Mouse (Mus musculus) layer of hippocampus, postnatal 25 days (tissue): ENCODE measurements around the gene Kcp. TPM values are rescaled to one million over a fixed set of nuclear protein-coding genes. Genes with fewer than 3 reads are reported as not detected.

Source experiments
- DNase-seq, 2 experiments: peaks; one replicate each; pipeline ENCODE4 v3.0.0; 2022; ENCODE audit warnings: mixed read lengths in 2 of 2, low spot score in 1 of 2; ENCODE audit errors: extremely low spot score in 1 of 2
- total RNA-seq, 2 experiments: library from RNA; stranded (reverse); gene quantifications; 2 replicates each; pipeline ENCODE4 v1.2.3; 2021

Kcp gene
- 1 to 10 TPM; 2.1 to 3.0 TPM for total RNA-seq

DNA sequence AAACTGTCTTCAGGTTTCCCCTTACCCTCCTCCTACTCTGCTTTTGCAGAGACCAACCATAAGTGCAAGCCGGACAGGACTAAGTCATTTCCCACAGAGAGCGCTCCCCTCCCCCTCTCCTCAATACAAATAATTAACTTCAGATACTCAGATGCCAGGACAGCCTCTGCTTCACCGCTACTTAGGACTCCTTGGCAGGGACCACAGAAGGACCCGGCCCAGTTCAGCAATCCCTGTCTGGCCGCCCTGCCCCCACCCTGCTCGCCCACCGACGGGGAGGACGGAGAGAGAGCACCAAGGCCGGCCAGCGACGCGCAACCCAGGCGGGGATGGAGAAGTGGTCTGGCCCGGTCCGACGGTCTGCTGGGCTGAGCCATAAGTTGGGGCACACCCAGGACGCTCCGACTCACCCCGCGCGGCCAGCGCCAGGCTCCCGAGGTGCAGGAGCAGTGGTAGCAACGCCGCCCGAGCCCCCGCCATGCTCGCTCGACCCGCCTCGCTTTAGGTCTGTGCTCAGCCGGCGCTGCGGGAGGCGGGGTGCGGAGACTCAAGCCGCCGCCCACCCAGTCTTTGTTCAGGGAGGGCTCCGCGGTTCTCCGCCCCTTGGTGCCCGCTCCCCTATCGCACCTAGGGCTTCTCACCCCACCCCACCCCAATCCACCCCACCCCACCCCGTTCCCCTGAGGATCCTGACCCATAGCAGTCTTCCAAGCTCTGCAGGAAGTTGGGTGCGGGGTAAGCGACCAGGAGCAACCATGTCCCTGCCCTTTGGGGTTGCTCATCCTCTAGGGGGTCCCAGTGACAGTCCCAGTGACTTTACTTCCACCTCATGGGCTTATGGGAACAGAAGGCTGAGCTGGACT lies at the start of gene Kcp:
Gene Kcp, minus strand, starts transcription at position 506 of the 863 bp plus-strand sequence.
- DNase-seq = no peak

GRCm38 (mm10) chr6:29557112-29557511 lies 49.4 kb upstream of the Kcp start:
- no peak for DNase-seq

DNA sequence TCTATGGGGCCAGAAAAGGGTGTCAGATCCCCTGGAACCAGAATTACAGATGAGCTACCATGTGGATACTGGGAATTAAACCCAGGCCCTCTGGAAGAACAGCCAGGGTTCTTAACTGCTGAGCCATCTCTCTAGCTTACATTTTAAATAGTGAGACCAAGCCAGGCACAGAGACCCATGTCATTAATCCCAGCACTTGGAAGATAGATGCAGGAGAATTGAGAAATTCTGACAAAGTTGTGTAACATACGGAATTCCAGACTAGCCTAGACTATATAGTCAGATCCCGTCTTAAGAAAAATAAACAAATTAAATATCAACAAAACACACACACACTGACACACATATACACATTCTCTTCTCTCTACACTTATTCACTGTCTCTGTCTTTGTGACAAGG lies 44.8 kb upstream of the Kcp start:
- no peak for DNase-seq

- no peak for DNase-seq
Observed at GRCm38 (mm10) chr6:29548086-29548485, 40.3 kb upstream of the Kcp start.

- no peak for DNase-seq
Observed at GRCm38 (mm10) chr6:29547582-29547981, 39.8 kb upstream of the Kcp start.

GRCm38 (mm10) chr6:29545611-29546010 lies 37.9 kb upstream of the Kcp start:
- no peak for DNase-seq

- no peak for DNase-seq
Observed at GRCm38 (mm10) chr6:29540956-29541355, 33.2 kb upstream of the Kcp start.

- DNase-seq = no peak
Observed at GRCm38 (mm10) chr6:29540223-29540622, 32.5 kb upstream of the Kcp start.

DNA sequence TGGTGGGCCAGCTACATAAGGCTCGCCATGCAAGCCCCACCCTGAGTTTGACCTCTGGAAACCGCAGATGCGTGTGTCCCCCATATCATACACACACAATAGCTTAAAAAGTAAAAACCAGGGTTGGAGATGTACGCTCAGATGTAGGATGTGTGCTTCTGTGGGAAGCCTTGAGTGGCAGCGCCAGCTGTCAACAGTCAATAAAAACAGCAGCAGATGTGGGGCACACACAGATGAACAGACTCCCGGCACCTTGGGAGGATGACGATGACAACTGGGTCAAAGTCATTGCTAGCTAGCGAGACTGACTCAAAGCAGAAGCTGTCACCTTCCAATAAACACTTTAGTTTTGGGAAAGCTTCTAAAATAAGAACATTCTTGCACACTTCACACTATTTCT lies 31.8 kb upstream of the Kcp start:
- no peak for DNase-seq

GRCm38 (mm10) chr6:29537221-29537620 lies 29.5 kb upstream of the Kcp start:
- no peak for DNase-seq

GRCm38 (mm10) chr6:29536651-29537193 lies 29.0 kb upstream of the Kcp start:
- no peak for DNase-seq

DNA sequence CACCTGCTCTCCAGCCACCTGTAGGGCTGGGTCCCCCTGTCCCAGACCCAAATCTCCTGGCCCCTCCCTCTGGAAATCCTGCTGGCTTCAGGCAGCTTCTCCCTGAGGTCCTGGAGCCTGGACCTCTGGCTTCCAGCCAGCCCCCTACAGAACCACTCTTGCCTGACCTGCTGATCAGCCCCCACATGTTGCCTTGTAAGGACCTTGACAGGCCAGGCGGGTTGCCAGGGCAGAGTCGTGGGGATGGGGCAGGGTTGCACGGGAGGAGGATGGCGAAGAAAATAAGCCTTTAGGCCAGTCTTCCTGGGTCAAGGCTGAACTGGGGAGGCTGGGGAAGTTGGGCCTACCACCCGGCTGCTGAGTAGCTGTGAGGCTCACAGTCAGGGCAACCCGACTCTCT lies 27.6 kb upstream of the Kcp start:
- no peak for DNase-seq

GRCm38 (mm10) chr6:29530050-29530449 lies 22.3 kb upstream of the Kcp start:
- no peak for DNase-seq

DNA sequence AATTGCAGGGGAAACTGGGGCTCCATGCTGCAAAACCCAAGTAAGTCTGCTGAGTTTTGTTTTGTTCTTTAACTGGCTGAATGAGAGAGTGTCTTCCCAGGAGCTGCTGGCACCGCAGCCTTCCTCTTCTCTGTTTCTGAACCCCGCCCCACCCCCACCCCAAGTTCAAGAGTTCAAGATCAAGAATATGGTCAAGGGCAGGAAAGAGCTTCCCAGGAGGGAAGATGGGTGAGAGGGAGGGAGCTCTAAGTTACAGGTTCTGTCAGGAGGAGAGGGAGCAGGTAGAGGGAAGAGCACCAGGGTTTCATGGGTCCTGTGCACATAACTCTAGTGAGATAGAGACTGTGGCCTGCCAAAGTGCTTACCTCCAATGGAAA lies 21.7 kb upstream of the Kcp start:
- no peak for DNase-seq

GRCm38 (mm10) chr6:29528561-29529443 lies 21.1 kb upstream of the Kcp start:
- DNase-seq = no peak

- DNase-seq = no peak
Observed at GRCm38 (mm10) chr6:29528165-29528505, 20.4 kb upstream of the Kcp start.

- no peak for DNase-seq
Observed at GRCm38 (mm10) chr6:29527361-29528164, 19.8 kb upstream of the Kcp start.

DNA sequence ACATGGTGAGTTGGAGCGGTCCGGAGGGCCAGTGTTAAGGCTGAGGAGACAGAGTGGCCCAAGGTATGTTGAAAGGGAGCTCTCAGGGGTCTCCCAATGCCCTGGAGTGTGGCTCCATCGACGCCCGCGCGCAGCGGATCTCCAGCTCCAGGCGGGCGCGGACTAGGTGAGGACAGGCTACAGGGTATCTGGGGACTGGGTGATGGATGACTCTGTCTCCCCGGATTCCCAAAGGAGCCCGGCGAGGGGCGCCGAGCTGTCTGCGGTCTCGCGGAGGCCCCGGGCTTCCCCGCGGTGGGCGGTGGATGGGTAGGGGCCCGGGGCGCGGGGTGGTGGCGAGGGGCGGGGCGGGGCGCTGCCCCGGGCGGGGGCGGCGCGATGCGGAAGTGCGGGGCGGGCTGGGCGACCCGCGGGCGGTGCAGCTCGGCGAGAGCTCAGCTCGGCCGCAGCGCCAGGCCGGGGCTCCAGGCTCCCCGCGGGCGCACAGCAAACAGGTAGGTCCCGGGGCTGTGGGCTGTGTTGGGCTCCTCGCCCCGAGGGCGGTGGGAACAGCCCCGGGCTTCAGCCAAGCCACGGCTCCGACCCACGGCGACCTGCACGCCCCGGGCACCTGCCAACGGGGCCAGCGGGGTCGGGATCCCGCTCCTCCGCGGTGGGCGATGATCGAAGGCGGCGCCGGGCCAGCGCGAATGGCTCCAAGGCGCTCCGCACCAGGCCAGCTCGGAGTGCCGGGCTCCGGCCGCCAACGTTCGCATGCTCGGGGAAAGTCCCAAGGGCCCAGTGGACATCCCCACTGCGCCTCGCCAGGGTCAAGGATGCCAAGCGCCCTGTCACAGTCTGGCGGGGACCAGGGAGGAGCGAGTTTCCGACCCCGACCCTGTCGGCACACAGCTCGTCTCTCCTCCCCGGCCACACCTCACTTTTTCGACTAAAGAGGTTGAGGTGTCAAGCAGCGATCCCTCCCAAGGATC lies 18.8 kb upstream of the Kcp start, which contains the start of gene Irf5:
Gene Irf5, plus strand, starts transcription at position 345 of the 971 bp plus-strand sequence.
- DNase-seq = no peak

DNA sequence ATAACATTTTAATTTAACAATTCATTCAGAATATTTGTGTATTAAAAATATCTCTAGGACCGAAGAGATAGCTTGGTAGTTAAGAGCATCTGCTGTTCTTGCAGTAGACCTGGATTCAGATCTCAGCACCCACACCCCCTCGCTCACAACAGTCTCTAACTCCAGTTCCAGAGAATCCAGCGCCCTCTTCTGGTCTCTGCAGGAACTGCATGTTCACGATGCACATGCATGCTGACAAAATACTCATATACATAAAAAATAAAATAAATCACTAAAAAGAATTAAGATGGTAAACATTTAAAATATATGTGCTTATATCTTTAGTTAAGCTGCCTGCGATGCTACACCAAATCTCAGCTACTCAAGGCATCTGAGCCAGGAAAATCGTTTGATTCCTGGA lies 17.5 kb upstream of the Kcp start:
- no peak for DNase-seq
